Mouse (Mus musculus): ENCODE data around the gene Mtmr10. TPM values are rescaled to one million over a fixed set of nuclear protein-coding genes. Genes with fewer than 3 reads are reported as not detected.

The Mtmr10 gene
- polyA plus RNA-seq, 1 experiment from 2014 or later = 16.4 TPM

DNA sequence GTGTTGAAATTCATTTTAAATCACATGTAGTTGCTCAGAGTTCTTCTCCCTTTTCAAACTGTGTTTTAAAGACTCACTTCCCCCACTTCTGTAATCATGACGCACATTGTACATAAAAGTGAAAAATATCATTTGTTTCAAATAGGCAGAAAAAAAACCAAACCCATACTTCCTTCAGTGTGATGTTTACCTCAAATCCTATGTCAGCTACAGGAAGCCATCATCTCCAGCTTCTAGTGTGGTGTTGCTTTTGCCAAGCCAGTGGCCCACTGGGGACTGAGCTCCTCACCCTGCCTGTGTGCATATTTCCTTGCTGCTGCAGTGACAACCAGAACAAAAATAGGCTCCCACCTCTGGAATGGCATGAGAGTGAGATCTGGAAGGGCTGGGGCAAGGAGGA, 39.1 kb upstream of the Mtmr10 start:
- no peaks in the 10 kb centered on the region for H3K9me3 ChIP-seq (ENCODE audit: control insufficient read depth, low read length)
- no peaks in the 10 kb centered on the region for H3K36me3 ChIP-seq (ENCODE audit: control insufficient read depth, insufficient read depth, low read length)
- H3K27ac ChIP-seq (ENCODE audit: low read depth, low read length) = no peak overlapping the region
- DNase-seq (ENCODE audit: low spot score) (no peak), ATAC-seq (ENCODE audit: insufficient read depth, low FRiP score, low TSS enrichment) (no peak)
- H3K4me3 ChIP-seq (ENCODE audit: low read depth, low read length) = no peak overlapping the region
- H3K4me2 ChIP-seq (ENCODE audit: low read depth) = no peak overlapping the region
- H3K9ac ChIP-seq (ENCODE audit: low read length) = no peak overlapping the region
- 89% methylated on average over 1 of the region's 1 CpGs for WGBS
- H3K27me3 ChIP-seq (ENCODE audit: control insufficient read depth, insufficient read depth, low read length) = no peaks in the 10 kb centered on the region
- H3K4me1 ChIP-seq (ENCODE audit: control insufficient read depth, insufficient read depth, low read length) = no peaks in the 10 kb centered on the region

DNA sequence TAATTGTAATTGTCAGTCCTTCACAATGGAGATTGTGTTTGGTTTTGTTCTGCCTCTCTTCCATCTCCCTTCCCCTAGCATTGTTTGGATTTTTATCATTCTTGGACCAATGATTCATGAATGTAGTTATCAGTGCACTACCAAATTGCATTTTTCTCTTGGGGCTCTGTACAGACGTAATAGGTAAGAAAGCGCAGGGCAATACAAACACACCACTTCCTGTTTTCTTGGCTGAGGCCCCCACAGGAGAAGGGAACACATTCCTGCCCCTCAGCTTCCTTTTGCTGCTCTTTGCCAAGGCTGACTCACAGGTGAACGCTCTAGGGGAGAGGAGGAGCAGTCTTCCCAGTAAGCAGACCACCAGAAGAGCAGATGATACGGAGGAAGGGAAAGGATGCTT, 37.7 kb upstream of the Mtmr10 start:
- H3K27me3 ChIP-seq (ENCODE audit: control insufficient read depth, insufficient read depth, low read length) = no peaks in the 10 kb centered on the region
- 78% methylated on average over 4 of the region's 4 CpGs for WGBS
- H3K4me3 ChIP-seq (ENCODE audit: low read depth, low read length) = no peak overlapping the region
- no peak overlapping the region for H3K27ac ChIP-seq (ENCODE audit: low read depth, low read length)
- no peaks in the 10 kb centered on the region for H3K4me1 ChIP-seq (ENCODE audit: control insufficient read depth, insufficient read depth, low read length)
- H3K9ac ChIP-seq (ENCODE audit: low read length) = no peak overlapping the region
- no peaks in the 10 kb centered on the region for H3K36me3 ChIP-seq (ENCODE audit: control insufficient read depth, insufficient read depth, low read length)
- DNase-seq (ENCODE audit: low spot score) = no peak
- no peak overlapping the region for H3K4me2 ChIP-seq (ENCODE audit: low read depth)
- no peaks in the 10 kb centered on the region for H3K9me3 ChIP-seq (ENCODE audit: control insufficient read depth, low read length)
- ATAC-seq (ENCODE audit: insufficient read depth, low FRiP score, low TSS enrichment) = no peak

- ATAC-seq (ENCODE audit: insufficient read depth, low FRiP score, low TSS enrichment) (no peak), DNase-seq (ENCODE audit: low spot score) (no peak)
- Histone ChIP-seq H3K4me3 (ENCODE audit: low read depth, low read length) (no peak overlapping the region), H3K9ac (ENCODE audit: low read length) (no peak overlapping the region), H3K4me1 (ENCODE audit: control insufficient read depth, insufficient read depth, low read length) (no peaks in the 10 kb centered on the region), H3K27me3 (ENCODE audit: control insufficient read depth, insufficient read depth, low read length) (no peaks in the 10 kb centered on the region), H3K36me3 (ENCODE audit: control insufficient read depth, insufficient read depth, low read length) (no peaks in the 10 kb centered on the region), H3K9me3 (ENCODE audit: control insufficient read depth, low read length) (no peaks in the 10 kb centered on the region), H3K27ac (ENCODE audit: low read depth, low read length) (no peak overlapping the region), H3K4me2 (ENCODE audit: low read depth) (no peak overlapping the region)
- 93% methylated on average over 7 of the region's 7 CpGs for WGBS
Observed at GRCm38 (mm10) chr7:64250417-64250816, 37.0 kb upstream of the Mtmr10 start.

GRCm38 (mm10) chr7:64253736-64254135, 33.7 kb upstream of the Mtmr10 start:
- no peaks in the 10 kb centered on the region for H3K4me1 ChIP-seq (ENCODE audit: control insufficient read depth, insufficient read depth, low read length)
- DNase-seq (ENCODE audit: low spot score) = no peak
- H3K27me3 ChIP-seq (ENCODE audit: control insufficient read depth, insufficient read depth, low read length) = no peaks in the 10 kb centered on the region
- H3K4me2 ChIP-seq (ENCODE audit: low read depth) = no peak overlapping the region
- WGBS = 91% methylated on average over 3 of the region's 3 CpGs
- no peak overlapping the region for H3K9ac ChIP-seq (ENCODE audit: low read length)
- no peak overlapping the region for H3K27ac ChIP-seq (ENCODE audit: low read depth, low read length)
- H3K36me3 ChIP-seq (ENCODE audit: control insufficient read depth, insufficient read depth, low read length) = no peaks in the 10 kb centered on the region
- H3K9me3 ChIP-seq (ENCODE audit: control insufficient read depth, low read length) = no peaks in the 10 kb centered on the region
- no peak for ATAC-seq (ENCODE audit: insufficient read depth, low FRiP score, low TSS enrichment)
- no peak overlapping the region for H3K4me3 ChIP-seq (ENCODE audit: low read depth, low read length)

GRCm38 (mm10) chr7:64265502-64266279, 21.8 kb upstream of the Mtmr10 start:
- Histone ChIP-seq H3K4me3 (ENCODE audit: low read depth, low read length) (no peak overlapping the region), H3K9me3 (ENCODE audit: control insufficient read depth, low read length) (no peaks in the 10 kb centered on the region), H3K9ac (ENCODE audit: low read length) (no peak overlapping the region), H3K4me2 (ENCODE audit: low read depth) (no peak overlapping the region), H3K4me1 (ENCODE audit: control insufficient read depth, insufficient read depth, low read length) (no peaks in the 10 kb centered on the region), H3K27me3 (ENCODE audit: control insufficient read depth, insufficient read depth, low read length) (peaks cover 5% of the 10 kb centered on the region; the same call in 1 of the 2 replicates), H3K27ac (ENCODE audit: low read depth, low read length) (no peak overlapping the region), H3K36me3 (ENCODE audit: control insufficient read depth, insufficient read depth, low read length) (no peaks in the 10 kb centered on the region)
- DNase-seq (ENCODE audit: low spot score) (no peak), ATAC-seq (ENCODE audit: insufficient read depth, low FRiP score, low TSS enrichment) (no peak)
- 90% methylated on average over 13 of the region's 13 CpGs for WGBS

GRCm38 (mm10) chr7:64266587-64266986, 20.9 kb upstream of the Mtmr10 start:
- WGBS = 93% methylated on average over 4 of the region's 4 CpGs
- no peak overlapping the region for H3K27ac ChIP-seq (ENCODE audit: low read depth, low read length)
- no peaks in the 10 kb centered on the region for H3K36me3 ChIP-seq (ENCODE audit: control insufficient read depth, insufficient read depth, low read length)
- H3K27me3 ChIP-seq (ENCODE audit: control insufficient read depth, insufficient read depth, low read length) = peaks cover 5% of the 10 kb centered on the region; the same call in 1 of the 2 replicates
- ATAC-seq (ENCODE audit: insufficient read depth, low FRiP score, low TSS enrichment) (no peak), DNase-seq (ENCODE audit: low spot score) (no peak)
- no peak overlapping the region for H3K4me2 ChIP-seq (ENCODE audit: low read depth)
- no peaks in the 10 kb centered on the region for H3K9me3 ChIP-seq (ENCODE audit: control insufficient read depth, low read length)
- no peaks in the 10 kb centered on the region for H3K4me1 ChIP-seq (ENCODE audit: control insufficient read depth, insufficient read depth, low read length)
- H3K4me3 ChIP-seq (ENCODE audit: low read depth, low read length) = no peak overlapping the region
- H3K9ac ChIP-seq (ENCODE audit: low read length) = no peak overlapping the region

GRCm38 (mm10) chr7:64271926-64272325, 15.5 kb upstream of the Mtmr10 start:
- Histone ChIP-seq H3K27me3 (ENCODE audit: control insufficient read depth, insufficient read depth, low read length) (peaks cover 5% of the 10 kb centered on the region; the same call in 1 of the 2 replicates), H3K9ac (ENCODE audit: low read length) (no peak overlapping the region), H3K36me3 (ENCODE audit: control insufficient read depth, insufficient read depth, low read length) (no peaks in the 10 kb centered on the region), H3K4me3 (ENCODE audit: low read depth, low read length) (no peak overlapping the region), H3K4me2 (ENCODE audit: low read depth) (no peak overlapping the region), H3K27ac (ENCODE audit: low read depth, low read length) (no peak overlapping the region), H3K4me1 (ENCODE audit: control insufficient read depth, insufficient read depth, low read length) (no peaks in the 10 kb centered on the region), H3K9me3 (ENCODE audit: control insufficient read depth, low read length) (no peaks in the 10 kb centered on the region)
- 24% methylated on average over 4 of the region's 4 CpGs for WGBS
- DNase-seq (ENCODE audit: low spot score) = peak; percentile 65
- peak; percentile 89 for ATAC-seq (ENCODE audit: insufficient read depth, low FRiP score, low TSS enrichment)

- Histone ChIP-seq H3K27me3 (ENCODE audit: control insufficient read depth, insufficient read depth, low read length) (no peaks in the 10 kb centered on the region), H3K9ac (ENCODE audit: low read length) (no peak overlapping the region), H3K36me3 (ENCODE audit: control insufficient read depth, insufficient read depth, low read length) (no peaks in the 10 kb centered on the region), H3K4me1 (ENCODE audit: control insufficient read depth, insufficient read depth, low read length) (no peaks in the 10 kb centered on the region), H3K9me3 (ENCODE audit: control insufficient read depth, low read length) (no peaks in the 10 kb centered on the region), H3K27ac (ENCODE audit: low read depth, low read length) (0 out of 2 replicates have a peak overlapping the region, but pooled peaks have one; percentile 42), H3K4me2 (ENCODE audit: low read depth) (no peak overlapping the region), H3K4me3 (ENCODE audit: low read depth, low read length) (no peak overlapping the region)
- ATAC-seq (ENCODE audit: insufficient read depth, low FRiP score, low TSS enrichment) (no peak), DNase-seq (ENCODE audit: low spot score) (peak; percentile 33)
- WGBS = 55% methylated on average over 4 of the region's 4 CpGs
Observed at GRCm38 (mm10) chr7:64275518-64275917, 11.9 kb upstream of the Mtmr10 start.

DNA sequence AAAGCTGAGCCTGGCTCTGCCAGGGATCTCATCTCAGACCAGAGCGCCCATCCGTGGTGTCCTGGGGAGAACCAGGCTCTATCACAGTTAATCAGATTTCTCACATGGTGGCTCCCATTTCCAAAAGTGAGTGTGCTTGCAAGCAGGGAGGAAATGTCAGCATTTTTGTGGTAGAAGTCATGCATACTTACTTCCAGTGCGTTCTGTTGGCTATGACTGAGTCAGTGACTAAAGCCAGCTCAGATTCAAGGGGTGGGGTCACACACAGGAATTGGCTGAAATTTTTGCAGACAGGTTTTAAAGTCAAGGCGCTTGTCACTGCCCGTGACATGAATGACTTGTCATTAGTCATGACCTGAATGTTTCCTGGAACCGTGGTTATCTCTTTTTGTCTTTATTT, 10.5 kb upstream of the Mtmr10 start:
- Histone ChIP-seq H3K4me3 (ENCODE audit: low read depth, low read length) (no peak overlapping the region), H3K27me3 (ENCODE audit: control insufficient read depth, insufficient read depth, low read length) (no peaks in the 10 kb centered on the region), H3K36me3 (ENCODE audit: control insufficient read depth, insufficient read depth, low read length) (no peaks in the 10 kb centered on the region), H3K4me1 (ENCODE audit: control insufficient read depth, insufficient read depth, low read length) (no peaks in the 10 kb centered on the region), H3K4me2 (ENCODE audit: low read depth) (no peak overlapping the region), H3K9ac (ENCODE audit: low read length) (no peak overlapping the region), H3K27ac (ENCODE audit: low read depth, low read length) (no peak overlapping the region), H3K9me3 (ENCODE audit: control insufficient read depth, low read length) (no peaks in the 10 kb centered on the region)
- WGBS = 67% methylated on average over 6 of the region's 6 CpGs
- ATAC-seq (ENCODE audit: insufficient read depth, low FRiP score, low TSS enrichment) (no peak), DNase-seq (ENCODE audit: low spot score) (no peak)

All from neural tube, embryonic 11.5 days (tissue).